10 mouse cellular contexts compared by ENCODE assay signal in the genomic region with DNA sequence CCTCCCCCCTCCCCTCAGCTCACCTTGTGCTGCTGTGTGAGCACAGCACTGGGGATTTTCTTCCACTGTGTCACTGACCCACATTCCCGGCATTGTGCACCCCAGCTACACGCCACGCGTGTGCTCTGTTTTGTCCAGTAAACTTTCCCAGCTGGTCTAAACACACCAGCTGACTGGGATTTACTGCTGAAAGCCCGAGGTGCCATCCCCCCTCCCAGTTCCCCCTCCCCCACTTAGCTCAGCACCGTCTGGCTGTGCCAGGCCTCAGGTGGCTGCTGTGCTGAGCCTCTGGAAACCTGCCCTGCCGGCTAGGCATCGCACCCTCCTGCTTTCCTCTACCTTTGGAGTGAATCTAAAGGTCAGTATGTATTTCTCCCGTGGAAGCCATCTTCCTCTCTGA. TPM values are rescaled to one million over a fixed set of nuclear protein-coding genes. Genes with fewer than 3 reads are reported as not detected.
DNase-seq lines count a peak whose midpoint lies in the region; ATAC-seq and TF ChIP-seq lines count a peak whose summit lies in the region.
"Had no signal": no experiment of that assay in that cellular context is flagged by ENCODE, and none has a peak within 500 bp of the region (broad histone marks: within the 10 kb centered on the region; RNA-seq: fewer than 3 reads in every experiment).

No protein-coding gene starts in this region.

- WGBS in forebrain, postnatal 0 days: 24% methylated on average over 9 of the region's 9 CpGs
- WGBS in forebrain, embryonic 12.5 days: 17% methylated on average over 9 of the region's 9 CpGs
- 21% methylated on average over 9 of the region's 9 CpGs for WGBS in intestine, embryonic 15.5 days
- WGBS in limb, embryonic 13.5 days: 8% methylated on average over 9 of the region's 9 CpGs

- H3K27me3 ChIP-seq in forebrain, postnatal 0 days (ENCODE audit: insufficient read depth, low read length): no peaks in the 10 kb centered on the region
- H3K27me3 ChIP-seq in forebrain, embryonic 12.5 days: no peaks in the 10 kb centered on the region
- H3K27me3 ChIP-seq in intestine, embryonic 15.5 days (replicated peaks): no peaks in the 10 kb centered on the region
- H3K27me3 ChIP-seq in limb, embryonic 13.5 days: no peaks in the 10 kb centered on the region
- H3K27me3 ChIP-seq: heart, embryonic 13.5 days; limb, embryonic 15.5 days had no signal

- no peak overlapping the region for H3K4me2 ChIP-seq in forebrain, postnatal 0 days (ENCODE audit: low read depth)
- no peak overlapping the region for H3K4me2 ChIP-seq in forebrain, embryonic 12.5 days
- no peak overlapping the region for H3K4me2 ChIP-seq in intestine, embryonic 15.5 days (replicated peaks)
- peak overlapping the region; percentile 41 for H3K4me2 ChIP-seq in limb, embryonic 13.5 days (replicated peaks)
- H3K4me2 ChIP-seq: heart, embryonic 13.5 days; limb, embryonic 15.5 days had no signal

- no peaks in the 10 kb centered on the region for H3K9me3 ChIP-seq in forebrain, postnatal 0 days (ENCODE audit: low read length)
- no peaks in the 10 kb centered on the region for H3K9me3 ChIP-seq in forebrain, embryonic 12.5 days
- no peaks in the 10 kb centered on the region for H3K9me3 ChIP-seq in intestine, embryonic 15.5 days
- H3K9me3 ChIP-seq in limb, embryonic 13.5 days: no peaks in the 10 kb centered on the region
- H3K9me3 ChIP-seq: heart, embryonic 13.5 days; limb, embryonic 15.5 days had no signal

- H3K4me3 ChIP-seq in forebrain, postnatal 0 days (ENCODE audit: low read depth, low read length): no peak overlapping the region
- no peak overlapping the region for H3K4me3 ChIP-seq in forebrain, embryonic 12.5 days (replicated peaks)
- no peak overlapping the region for H3K4me3 ChIP-seq in intestine, embryonic 15.5 days (replicated peaks)
- no peak overlapping the region for H3K4me3 ChIP-seq in limb, embryonic 13.5 days
- H3K4me3 ChIP-seq: heart, embryonic 13.5 days; limb, embryonic 15.5 days had no signal

- intact Hi-C loops in left cerebral cortex, postnatal 36 days (cut with DNase I): no loop called here

- H3K36me3 ChIP-seq in forebrain, postnatal 0 days (ENCODE audit: insufficient read depth): peaks cover 16% of the 10 kb centered on the region
- peaks cover 14% of the 10 kb centered on the region for H3K36me3 ChIP-seq in forebrain, embryonic 12.5 days (replicated peaks)
- H3K36me3 ChIP-seq in intestine, embryonic 15.5 days: no peaks in the 10 kb centered on the region
- H3K36me3 ChIP-seq in limb, embryonic 13.5 days: peaks cover 23% of the 10 kb centered on the region

- H3K4me1 ChIP-seq in forebrain, postnatal 0 days (ENCODE audit: insufficient read depth): no peaks in the 10 kb centered on the region
- peaks cover 7% of the 10 kb centered on the region for H3K4me1 ChIP-seq in forebrain, embryonic 12.5 days
- H3K4me1 ChIP-seq in intestine, embryonic 15.5 days (replicated peaks): 0 out of 2 replicates have a peak, but pooled peaks cover 3% of the 10 kb centered on the region
- peaks cover 5% of the 10 kb centered on the region for H3K4me1 ChIP-seq in limb, embryonic 13.5 days

- no peak overlapping the region for H3K27ac ChIP-seq in forebrain, postnatal 0 days (ENCODE audit: low read depth, low read length)
- no peak overlapping the region for H3K27ac ChIP-seq in forebrain, embryonic 12.5 days
- H3K27ac ChIP-seq in intestine, embryonic 15.5 days: no peak overlapping the region
- no peak overlapping the region for H3K27ac ChIP-seq in limb, embryonic 13.5 days
- H3K27ac ChIP-seq: heart, embryonic 13.5 days; limb, embryonic 15.5 days had no signal

- no peak for TF ChIP-seq CTCF in forebrain, postnatal 0 days (IDR thresholded peaks at IDR 0.05; ENCODE audit: low read depth)

- DNase-seq in forebrain, postnatal 0 days: peak; percentile 12
- peak; percentile 21 for DNase-seq in R1 (ENCODE audit: low read depth, low spot score)
- no peak for DNase-seq in thymus, adult 18-20 months
- no peak for DNase-seq in right cerebral cortex, postnatal 4 days
- DNase-seq in left cerebral cortex, postnatal 36 days (ENCODE audit: low spot score in 2 of 2): no peak

- ATAC-seq in forebrain, postnatal 0 days: no peak; the same call in 1 of the 2 replicates
- ATAC-seq in forebrain, embryonic 12.5 days (ENCODE audit: low FRiP score): no peak
- ATAC-seq in intestine, embryonic 15.5 days: peak; percentile 54
- ATAC-seq in limb, embryonic 13.5 days (ENCODE audit: low FRiP score, low read depth): 0 out of 2 replicates have a peak, but pooled peaks have one; percentile 11

- no peak overlapping the region for H3K9ac ChIP-seq in forebrain, postnatal 0 days
- H3K9ac ChIP-seq in forebrain, embryonic 12.5 days: no peak overlapping the region
- no peak overlapping the region for H3K9ac ChIP-seq in intestine, embryonic 15.5 days
- H3K9ac ChIP-seq in limb, embryonic 13.5 days: 0 out of 2 replicates have a peak overlapping the region, but pooled peaks have one; percentile 14
- H3K9ac ChIP-seq: heart, embryonic 13.5 days; limb, embryonic 15.5 days had no signal

RNA-seq across cellular contexts. Expression of gene Ccz1, which starts 33.8 kb away (rescaled TPM):
- 75.7 and 80.4 TPM in 2 replicates for total RNA-seq in forebrain, postnatal 0 days (2014; rRNA removed)
- polyA plus RNA-seq in forebrain, postnatal 0 days (2015; fragmentation: Nextera tagmentation; extraction: Ambion mirVana): 80.5 and 83.8 TPM in 2 replicates
- polyA plus RNA-seq in forebrain, embryonic 12.5 days (2016; fragmentation: Nextera tagmentation; extraction: Ambion mirVana): 110 and 113 TPM in 2 replicates
- polyA plus RNA-seq in intestine, embryonic 15.5 days (2015; fragmentation: Nextera tagmentation; extraction: Ambion mirVana): 69.0 and 75.7 TPM in 2 replicates
- 84.5 and 85.5 TPM in 2 replicates for polyA plus RNA-seq in limb, embryonic 13.5 days (2015; fragmentation: Nextera tagmentation; extraction: Ambion mirVana)
- 10 to 100 TPM; 43.0 to 45.0 TPM for total RNA-seq in left cerebral cortex, postnatal 36 days (2021)

RNA-seq across cellular contexts. Expression of gene Ocm, which starts 45.6 kb away (rescaled TPM):
- total RNA-seq in forebrain, postnatal 0 days (2014; rRNA removed): not detected in 2 replicates
- 0.98 TPM in 1 of 2 replicates, not detected in the other for polyA plus RNA-seq in forebrain, postnatal 0 days (2015; fragmentation: Nextera tagmentation; extraction: Ambion mirVana)
- polyA plus RNA-seq in forebrain, embryonic 12.5 days (2016; fragmentation: Nextera tagmentation; extraction: Ambion mirVana): not detected in 2 replicates
- not detected in 2 replicates for polyA plus RNA-seq in intestine, embryonic 15.5 days (2015; fragmentation: Nextera tagmentation; extraction: Ambion mirVana)
- polyA plus RNA-seq in limb, embryonic 13.5 days (2015; fragmentation: Nextera tagmentation; extraction: Ambion mirVana): not detected in 2 replicates
- 1 to 10 TPM; 2.2 to 3.8 TPM for total RNA-seq in left cerebral cortex, postnatal 36 days (2021)
- polyA plus RNA-seq: heart, embryonic 13.5 days had no signal

RNA-seq across cellular contexts. Expression of gene Rsph10b, which starts 48.0 kb away (rescaled TPM):
- total RNA-seq in forebrain, postnatal 0 days (2014; rRNA removed): 3.4 and 3.8 TPM in 2 replicates
- 2.3 and 4.3 TPM in 2 replicates for polyA plus RNA-seq in forebrain, postnatal 0 days (2015; fragmentation: Nextera tagmentation; extraction: Ambion mirVana)
- polyA plus RNA-seq in forebrain, embryonic 12.5 days (2016; fragmentation: Nextera tagmentation; extraction: Ambion mirVana): 2.2 and 3.4 TPM in 2 replicates
- 0.20 and 0.39 TPM in 2 replicates for polyA plus RNA-seq in intestine, embryonic 15.5 days (2015; fragmentation: Nextera tagmentation; extraction: Ambion mirVana)
- polyA plus RNA-seq in limb, embryonic 13.5 days (2015; fragmentation: Nextera tagmentation; extraction: Ambion mirVana): 0.80 and 1.0 TPM in 2 replicates
- total RNA-seq in left cerebral cortex, postnatal 36 days (2021): 1 to 10 TPM; 4.0 to 5.3 TPM

RNA-seq across cellular contexts. Expression of gene Gm42421, which starts 52.9 kb away (rescaled TPM):
- total RNA-seq in forebrain, postnatal 0 days (2014; rRNA removed): 1.2 and 3.0 TPM in 2 replicates
- polyA plus RNA-seq in forebrain, postnatal 0 days (2015; fragmentation: Nextera tagmentation; extraction: Ambion mirVana): 0.50 and 1.2 TPM in 2 replicates
- polyA plus RNA-seq in forebrain, embryonic 12.5 days (2016; fragmentation: Nextera tagmentation; extraction: Ambion mirVana): 0.87 and 1.9 TPM in 2 replicates
- polyA plus RNA-seq in intestine, embryonic 15.5 days (2015; fragmentation: Nextera tagmentation; extraction: Ambion mirVana): 0.68 TPM in 1 of 2 replicates, not detected in the other
- polyA plus RNA-seq in limb, embryonic 13.5 days (2015; fragmentation: Nextera tagmentation; extraction: Ambion mirVana): 0.89 and 1.1 TPM in 2 replicates
- total RNA-seq in left cerebral cortex, postnatal 36 days (2021): 1 to 10 TPM in 1 of 2 experiments, not detected in 1; 1.3 TPM

Comparison
In these comparisons a context has a peak if more than half of its experiments do, and no peak if none do; other contexts are left out.
1. ATAC-seq: peak in intestine, embryonic 15.5 days (single experiment) and limb, embryonic 13.5 days (single experiment); none in forebrain, postnatal 0 days (single experiment) and forebrain, embryonic 12.5 days (single experiment).
2. DNase-seq: peak in forebrain, postnatal 0 days (single experiment) and R1 (single experiment); none in thymus, adult 18-20 months (0 of 2), right cerebral cortex, postnatal 4 days (single experiment) and left cerebral cortex, postnatal 36 days (0 of 2).